Mouse (Mus musculus): ENCODE measurements around the gene Hnrnpa3.

DNA sequence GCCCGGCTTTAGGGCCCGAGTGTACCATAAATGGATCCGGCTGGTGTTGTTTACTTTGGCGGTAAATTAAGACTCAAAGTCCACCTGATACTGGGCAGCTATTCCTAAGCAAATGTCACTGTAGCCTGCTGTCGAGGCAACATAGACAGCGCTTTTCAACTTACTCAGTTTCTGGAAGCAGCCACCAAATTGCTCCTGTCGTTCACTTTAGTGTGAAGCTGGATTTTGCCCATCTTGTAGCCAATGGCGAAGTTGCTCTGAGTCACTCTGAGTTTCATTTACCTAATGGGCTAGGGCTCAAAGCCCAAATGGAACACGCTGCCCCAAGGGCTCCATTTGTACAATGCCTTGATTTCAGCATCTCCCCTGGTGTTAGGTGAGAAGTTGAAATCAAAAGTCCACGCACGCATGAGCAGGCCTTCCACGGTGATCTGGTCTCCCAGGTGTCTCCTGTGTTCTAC, 26.3 kb upstream of the Hnrnpa3 start:
- TF ChIP-seq CTCF (IDR thresholded peaks at IDR 0.05; ENCODE audit: low read depth): no peak
- no peak for TF ChIP-seq EP300 (IDR thresholded peaks at IDR 0.05; ENCODE audit: low read depth)

All from heart, postnatal 0 days (tissue).